Mouse (Mus musculus) E14TG2a.4 (cell line): Measurements from ENCODE around the gene Sult3a2.

Experiments
- H3K27me3 ChIP-seq: 2 replicates; pipeline ENCODE4 v1.6.1; 2014; ENCODE audit warnings: low read length, control low read depth; ENCODE audit not compliant: insufficient read depth
- H3K36me3 ChIP-seq: 2 replicates; pipeline ENCODE4 v1.6.1; 2014; ENCODE audit warnings: low read length, control low read depth; ENCODE audit not compliant: insufficient read depth
- H3K4me1 ChIP-seq: replicated peaks from 2 replicates; pipeline ENCODE4 v1.6.1; 2014; ENCODE audit warnings: low read depth, low read length, control low read depth
- H3K4me3 ChIP-seq: replicated peaks from 2 replicates; pipeline ENCODE4 v1.5.1; 2014; ENCODE audit warnings: mild to moderate bottlenecking, low read length
- H3K9me3 ChIP-seq: 2 replicates; pipeline ENCODE4 v1.6.1; 2014; ENCODE audit warnings: low read length, control low read depth
- CTCF ChIP-seq: conservative IDR thresholded peaks from 2 replicates; pipeline ENCODE4 v1.5.1; 2014; ENCODE audit warnings: low read length
- NANOG ChIP-seq: IDR thresholded peaks from 2 replicates; pipeline ENCODE4 v1.6.1; 2014; ENCODE audit warnings: borderline replicate concordance, low read length, mixed read lengths
- POU5F1 ChIP-seq: IDR thresholded peaks from 2 replicates; pipeline ENCODE4 v1.6.1; 2014; ENCODE audit warnings: low read length, borderline replicate concordance

Gene Sult3a2

GRCm38 (mm10) chr10:33733241-33733640 lies 53.3 kb downstream of the Sult3a2 start:
- no peaks in the 10 kb centered on the region for H3K27me3 ChIP-seq
- TF ChIP-seq NANOG = no peak
- no peak for TF ChIP-seq CTCF
- no peak for TF ChIP-seq POU5F1
- no peaks in the 10 kb centered on the region for H3K36me3 ChIP-seq
- H3K9me3 ChIP-seq = peaks cover 39% of the 10 kb centered on the region
- no peaks in the 10 kb centered on the region for H3K4me1 ChIP-seq
- H3K4me3 ChIP-seq = no peak overlapping the region

- Histone ChIP-seq H3K4me1 (no peaks in the 10 kb centered on the region), H3K27me3 (no peaks in the 10 kb centered on the region), H3K9me3 (peaks cover 33% of the 10 kb centered on the region), H3K36me3 (no peaks in the 10 kb centered on the region), H3K4me3 (no peak overlapping the region)
- TF ChIP-seq POU5F1 (no peak), CTCF (no peak), NANOG (no peak)
These were observed 53.9 kb downstream of the Sult3a2 start for GRCm38 (mm10) chr10:33732409-33733185.

GRCm38 (mm10) chr10:33723764-33724163 lies 62.7 kb downstream of the Sult3a2 start:
- Histone ChIP-seq H3K27me3 (no peaks in the 10 kb centered on the region), H3K36me3 (no peaks in the 10 kb centered on the region), H3K4me1 (peaks cover 12% of the 10 kb centered on the region), H3K4me3 (no peak overlapping the region), H3K9me3 (peaks cover 45% of the 10 kb centered on the region)
- TF ChIP-seq CTCF = no peak
- TF ChIP-seq NANOG = no peak
- no peak for TF ChIP-seq POU5F1

- Histone ChIP-seq H3K9me3 (peaks cover 54% of the 10 kb centered on the region), H3K4me1 (peaks cover 12% of the 10 kb centered on the region), H3K4me3 (no peak overlapping the region), H3K27me3 (no peaks in the 10 kb centered on the region), H3K36me3 (no peaks in the 10 kb centered on the region)
- TF ChIP-seq POU5F1 (no peak), CTCF (no peak), NANOG (no peak)
These were observed 64.6 kb downstream of the Sult3a2 start for GRCm38 (mm10) chr10:33721827-33722438.
